Mouse (Mus musculus) thymus, postnatal 36 days (tissue): ENCODE results near the gene Phb2.

Experiments used
- DNase-seq, 2 experiments: peaks; one replicate each; pipeline ENCODE4 v3.0.0; 2022; ENCODE audit warnings: mixed read lengths in 2 of 2

Gene Phb2

GRCm38 (mm10) chr6:124693243-124693981, 18.7 kb upstream of the Phb2 start:
- no peak for DNase-seq

- peak; percentile 57 to 70 for DNase-seq
Measured at GRCm38 (mm10) chr6:124694166-124694955, 17.8 kb upstream of the Phb2 start.

DNA sequence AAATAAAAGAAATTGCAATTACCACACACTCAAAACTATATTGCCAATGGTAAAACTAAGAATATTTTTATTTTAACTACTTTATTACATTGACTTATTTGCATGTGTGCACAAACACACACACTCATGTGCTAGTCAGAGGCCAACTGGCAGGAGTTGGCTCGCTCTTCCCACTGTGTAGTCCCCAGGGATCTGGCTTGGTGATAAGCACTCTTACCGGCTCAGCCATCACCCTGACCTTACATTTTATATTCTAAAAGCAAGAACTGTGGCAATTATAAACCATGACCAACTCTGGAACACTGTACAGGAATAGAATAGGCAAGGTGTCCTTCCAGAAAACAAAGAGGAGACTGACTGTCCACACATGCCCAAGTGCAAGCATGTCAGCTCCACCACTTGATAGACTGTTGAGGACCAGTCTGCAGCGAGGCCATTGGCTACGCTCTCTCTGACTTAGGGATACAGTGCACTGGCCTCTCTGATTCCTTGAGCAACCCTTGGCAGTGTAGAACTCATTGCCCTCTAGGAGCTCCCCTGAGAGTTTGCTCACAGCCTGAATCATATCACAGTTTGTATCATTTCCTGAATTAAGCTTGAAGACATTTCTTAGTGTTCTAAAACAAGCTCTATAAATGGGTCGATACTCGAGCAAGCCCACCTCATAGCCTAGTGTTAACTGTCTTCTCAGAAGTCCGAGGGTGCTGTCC, 15.5 kb upstream of the Phb2 start:
- no peak for DNase-seq

DNA sequence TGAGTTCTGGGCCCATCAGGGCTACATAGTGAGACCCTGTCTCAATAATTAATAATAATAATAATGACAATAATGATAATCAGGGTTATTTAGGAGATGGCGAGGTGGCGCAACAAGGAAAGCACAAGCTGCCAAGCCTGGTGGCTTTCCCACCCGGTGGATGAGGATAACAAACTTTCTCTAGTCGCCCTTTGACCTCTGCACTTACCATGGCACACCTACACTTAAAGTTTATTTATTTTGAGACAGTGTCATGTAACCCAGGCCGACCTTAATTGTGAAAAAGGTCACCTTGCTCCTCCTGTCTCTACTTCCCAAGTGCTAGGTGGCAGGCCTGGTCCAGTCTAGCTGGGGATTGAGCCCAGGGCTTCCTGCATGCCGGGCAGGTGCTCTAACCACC, 13.4 kb upstream of the Phb2 start:
- no peak for DNase-seq

GRCm38 (mm10) chr6:124699366-124699765, 12.8 kb upstream of the Phb2 start:
- no peak for DNase-seq

- DNase-seq = no peak
Measured at GRCm38 (mm10) chr6:124699962-124700610, 12.1 kb upstream of the Phb2 start.

DNA sequence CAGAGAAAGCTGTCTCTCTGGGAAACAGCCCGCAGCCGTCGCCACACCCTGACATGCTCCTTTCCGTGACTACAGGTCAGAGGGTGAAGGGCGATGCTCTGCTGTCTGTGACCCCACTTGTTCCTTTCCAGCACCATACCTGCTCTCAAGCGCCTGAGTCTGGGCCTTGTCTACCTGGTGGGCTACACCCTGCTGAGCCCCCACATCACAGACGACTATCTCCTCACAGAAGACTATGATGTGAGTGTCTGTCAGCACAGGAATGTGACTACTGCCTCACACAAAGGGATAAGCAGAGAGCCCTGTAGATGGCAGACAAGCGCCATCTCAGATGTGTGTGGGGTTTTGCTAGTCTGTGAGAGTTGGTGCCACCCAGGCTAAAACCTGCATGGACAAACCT, 10.8 kb upstream of the Phb2 start:
- peak; percentile 51 to 60 for DNase-seq

DNA sequence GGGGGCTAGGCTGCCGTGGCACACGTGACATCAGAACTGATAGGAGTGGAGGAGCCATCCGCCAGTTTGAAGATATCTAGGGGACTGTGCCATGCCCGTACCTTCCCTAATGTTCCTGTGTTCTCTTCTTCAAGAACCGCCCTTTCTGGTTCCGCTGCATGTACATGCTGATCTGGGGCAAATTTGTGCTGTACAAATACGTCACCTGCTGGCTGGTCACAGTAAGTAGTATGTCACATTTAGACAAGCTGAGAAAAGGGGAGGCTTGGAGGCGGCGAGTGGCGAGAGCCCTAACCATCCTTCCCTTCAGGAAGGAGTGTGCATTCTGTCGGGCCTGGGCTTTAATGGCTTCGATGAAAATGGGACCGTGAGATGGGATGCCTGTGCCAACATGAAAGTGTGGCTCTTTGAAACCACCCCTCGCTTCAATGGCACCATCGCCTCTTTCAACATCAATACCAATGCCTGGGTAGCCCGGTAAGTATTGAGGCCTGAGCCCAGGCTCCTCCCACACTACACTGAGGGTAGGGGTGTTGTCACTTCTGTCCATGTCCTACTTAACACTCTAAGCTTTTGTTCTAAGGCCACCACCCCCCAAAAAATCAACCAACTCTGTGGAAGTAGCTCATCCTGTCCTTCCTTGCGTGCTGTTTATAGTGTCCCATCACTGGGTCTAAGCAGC, 9.9 kb upstream of the Phb2 start:
- no peak for DNase-seq

DNA sequence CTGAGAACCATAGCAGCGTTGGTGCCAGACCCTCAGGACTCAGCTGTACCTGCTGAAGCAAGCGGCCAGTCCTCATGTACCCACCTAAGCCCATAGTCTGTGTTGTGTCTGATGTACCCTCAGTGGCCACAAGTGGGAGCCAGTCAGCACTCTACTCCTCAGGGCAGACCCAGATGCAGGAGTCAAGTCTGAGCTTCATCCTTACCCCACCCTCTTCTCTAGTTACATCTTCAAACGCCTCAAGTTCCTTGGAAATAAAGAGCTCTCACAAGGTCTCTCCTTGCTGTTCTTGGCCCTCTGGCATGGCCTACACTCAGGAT, 9.4 kb upstream of the Phb2 start:
- DNase-seq = peak; percentile 84

DNA sequence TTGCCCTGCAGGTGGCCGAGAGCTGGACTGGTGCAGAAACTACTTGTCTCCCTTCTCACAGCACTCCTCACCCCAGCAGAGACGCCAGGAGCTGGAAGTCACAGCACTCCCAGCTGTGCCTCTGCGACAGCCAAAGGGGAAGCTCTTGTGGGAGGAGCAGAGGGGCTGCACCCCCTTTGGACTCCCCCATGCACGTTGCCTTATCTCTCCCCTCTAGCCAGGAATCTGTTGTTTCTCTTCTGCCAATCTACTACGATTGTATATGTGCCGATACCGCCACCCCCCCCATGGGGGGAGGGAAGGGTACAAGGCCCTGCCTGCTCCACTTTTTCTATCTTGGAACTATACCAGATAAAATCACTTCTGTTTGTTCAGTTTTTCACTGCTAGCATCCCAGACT, 8.3 kb upstream of the Phb2 start:
- no peak for DNase-seq

DNA sequence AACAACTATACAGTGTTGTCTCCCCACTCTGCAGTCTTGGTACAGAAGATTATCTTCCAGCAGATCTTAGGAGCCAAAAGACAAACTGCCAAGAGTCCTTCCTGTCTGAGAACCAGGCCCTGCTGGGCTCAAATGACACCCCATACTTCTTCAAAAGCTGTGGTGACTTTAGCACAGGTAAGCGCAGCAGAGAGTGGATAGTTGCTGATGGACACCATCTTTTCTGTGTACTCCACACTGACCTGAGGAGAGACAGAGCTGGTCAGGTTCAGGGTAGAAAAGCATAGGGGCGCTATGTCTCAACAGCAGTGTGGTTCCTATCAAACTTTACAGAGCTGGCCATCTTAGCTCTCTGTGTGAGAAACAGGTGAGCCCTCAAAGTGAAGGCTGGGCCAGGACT, 7.7 kb upstream of the Phb2 start:
- DNase-seq = no peak

DNA sequence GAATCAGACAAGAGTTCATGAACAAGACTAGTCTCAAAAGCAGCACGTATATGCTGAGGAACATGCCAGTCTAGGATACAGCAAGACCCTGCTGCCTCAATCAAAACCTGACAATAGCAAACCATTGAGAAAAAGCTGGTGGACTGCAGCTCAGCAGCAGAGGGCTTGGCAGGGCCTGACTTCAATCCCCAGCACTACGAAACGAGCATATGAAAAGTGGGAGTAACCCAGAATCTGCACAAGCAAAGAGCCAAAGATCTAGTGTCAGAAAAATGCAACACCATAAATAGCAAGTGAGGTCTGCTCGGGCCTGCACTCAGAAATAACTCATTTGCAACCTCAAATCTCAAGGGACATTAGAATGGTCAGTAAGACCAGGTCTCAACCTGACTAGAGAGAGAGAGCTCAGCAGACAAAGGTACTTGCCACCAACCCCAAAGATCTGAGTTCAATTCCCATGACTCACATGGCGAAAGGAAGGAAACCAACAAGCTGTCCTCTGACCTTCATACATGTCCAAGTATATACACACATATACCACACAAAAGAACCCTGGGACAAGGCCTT, 6.0 kb upstream of the Phb2 start:
- no peak for DNase-seq

DNA sequence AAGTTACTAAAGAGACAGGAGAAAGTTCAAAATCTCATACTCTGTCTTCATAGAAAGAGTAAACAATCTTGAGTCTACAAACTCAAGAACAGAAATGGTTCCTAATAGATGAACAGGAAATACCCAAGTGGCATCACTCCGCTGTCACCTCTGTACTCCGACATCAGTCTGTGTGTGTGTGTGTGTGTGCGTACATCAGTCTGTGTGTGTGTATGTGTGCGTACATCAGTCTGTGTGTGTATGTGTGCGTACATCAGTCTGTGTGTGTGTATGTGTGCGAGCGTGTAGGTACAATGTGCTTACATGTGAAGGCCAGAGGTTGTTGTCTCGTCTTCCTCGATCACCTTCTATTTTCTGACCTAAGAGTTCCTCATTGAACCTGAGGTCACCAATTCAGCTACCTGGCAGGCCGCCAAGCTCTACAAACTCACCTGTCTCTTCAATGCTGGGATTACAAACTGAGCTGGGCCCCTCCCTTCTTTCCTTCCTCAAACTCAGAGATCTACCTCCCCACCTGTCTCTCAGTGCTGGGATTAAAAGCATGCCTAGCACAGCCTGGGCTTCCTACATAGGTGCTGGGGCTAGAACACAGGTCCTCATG, 3.7 kb upstream of the Phb2 start:
- DNase-seq = no peak

GRCm38 (mm10) chr6:124712918-124713317, 782 bp downstream of the Phb2 start:
- DNase-seq = no peak

DNA sequence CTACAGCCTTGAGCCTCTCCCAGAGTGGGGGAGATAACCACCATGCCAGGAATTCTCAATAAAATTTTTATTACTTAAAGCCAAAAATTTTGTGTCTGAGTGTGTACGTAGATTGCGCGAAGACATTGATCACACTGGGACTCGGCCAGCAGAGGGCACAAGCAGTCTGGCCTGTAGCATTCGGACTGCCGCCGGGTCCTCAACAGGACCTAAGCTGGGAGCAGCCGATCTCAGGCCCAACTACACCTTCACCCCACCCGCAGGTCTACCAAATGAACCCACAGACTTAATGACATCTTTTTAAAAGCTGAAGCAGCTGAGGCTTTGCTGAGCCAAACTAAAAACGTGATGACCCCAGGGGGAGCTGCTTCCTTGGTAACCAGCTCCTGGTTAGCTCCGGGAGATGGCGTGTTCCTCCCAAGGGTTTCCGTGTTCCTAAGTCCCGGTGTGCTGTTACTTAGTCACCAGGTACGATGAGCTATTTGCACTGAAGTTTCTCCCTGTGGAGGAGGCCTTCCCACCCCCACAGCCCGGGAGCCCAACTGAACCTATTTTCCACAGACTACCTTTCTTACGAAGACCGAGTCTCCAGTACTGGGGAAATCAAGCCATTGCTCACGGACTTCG, 4.8 kb downstream of the Phb2 start:
- DNase-seq = peak; percentile 60 to 64

GRCm38 (mm10) chr6:124717968-124718367, 5.8 kb downstream of the Phb2 start:
- DNase-seq = no peak

- DNase-seq = no peak
Measured at GRCm38 (mm10) chr6:124718703-124719102, 6.6 kb downstream of the Phb2 start.

DNA sequence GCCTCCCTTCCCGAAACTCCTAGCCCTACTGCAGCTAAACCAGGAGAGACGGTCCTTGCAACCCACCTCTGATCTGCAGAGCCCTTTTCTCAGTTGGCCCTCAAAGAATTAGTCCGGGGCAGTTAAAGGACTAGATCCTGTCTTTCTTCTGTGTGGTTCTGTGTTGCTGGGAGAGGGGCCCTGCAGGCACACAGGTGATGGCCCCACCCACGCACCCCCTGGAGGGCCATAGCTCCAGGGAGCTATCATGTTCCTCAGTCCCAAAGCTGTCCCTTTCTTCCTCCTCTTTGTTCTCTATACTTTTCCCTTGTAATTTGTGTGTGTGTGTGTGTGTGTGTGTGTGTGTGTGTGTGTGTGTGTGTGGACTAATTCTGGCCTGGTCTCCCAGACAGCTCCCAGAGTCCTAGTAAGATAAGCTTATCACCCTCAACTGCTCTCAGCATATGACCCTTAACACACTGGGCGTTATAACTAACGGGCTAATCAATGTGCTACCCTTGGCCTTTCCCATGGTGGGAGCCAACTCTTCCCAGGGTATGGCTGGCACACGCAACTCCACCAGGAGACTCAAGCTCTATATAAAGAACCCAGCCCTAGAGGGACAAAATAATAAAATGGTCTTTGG, 7.3 kb downstream of the Phb2 start:
- DNase-seq = no peak

DNA sequence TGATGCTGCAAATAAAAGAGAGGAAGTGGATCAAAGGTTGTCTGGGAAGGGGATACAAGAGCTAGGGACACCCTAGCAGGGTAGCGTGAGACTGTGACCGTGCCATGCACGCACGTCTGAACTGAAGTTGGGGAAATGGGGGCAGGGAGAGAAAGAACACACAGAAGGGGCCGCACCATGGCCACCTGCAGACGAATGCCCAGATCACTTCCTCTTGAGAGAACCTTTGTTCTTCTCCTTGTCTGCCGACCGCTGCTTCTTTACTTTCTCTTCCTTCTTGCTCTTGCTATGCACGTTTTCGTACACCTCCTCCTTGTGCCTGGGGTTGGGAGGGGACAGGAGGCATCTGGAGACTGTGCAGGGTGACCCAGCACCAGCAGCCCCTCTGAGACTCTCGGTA, 8.8 kb downstream of the Phb2 start:
- DNase-seq = peak; percentile 43 to 62

- no peak for DNase-seq
Measured at GRCm38 (mm10) chr6:124722876-124723473, 10.8 kb downstream of the Phb2 start.

DNA sequence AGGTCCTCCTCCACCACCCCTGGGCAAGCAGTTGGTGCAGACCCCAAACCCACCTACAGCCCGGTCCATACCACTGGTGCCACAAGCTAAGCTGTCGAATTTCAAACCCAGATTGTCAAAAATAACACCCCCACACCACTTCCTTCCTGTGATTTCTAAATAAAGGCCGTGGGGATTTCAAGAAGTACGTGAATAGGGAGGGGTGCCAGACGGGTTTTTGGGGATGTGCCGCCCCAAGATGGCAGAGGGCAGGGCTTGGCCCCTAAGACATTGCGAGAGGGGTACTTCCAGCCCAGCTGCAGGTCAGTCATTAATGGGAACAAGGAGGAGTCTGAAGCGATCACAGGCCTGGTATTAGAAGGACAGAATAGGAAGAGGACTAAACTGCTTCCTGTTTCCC, 11.4 kb downstream of the Phb2 start:
- no peak for DNase-seq
